Mouse (Mus musculus) olfactory bulb, adult 2 months (tissue): ENCODE results near the gene Prelp. TPM values are rescaled to one million over a fixed set of nuclear protein-coding genes. Genes with fewer than 3 reads are reported as not detected.

Experiments used
- H3K27ac ChIP-seq: fragments of 200-500 bp; 2 replicates; pipeline ENCODE4 v1.5.1; 2012; ENCODE audit warnings: low read depth, low read length; ENCODE audit not compliant: insufficient read depth
- H3K4me1 ChIP-seq: fragments of 200-500 bp; 2 replicates; pipeline ENCODE4 v1.6.1; 2012; ENCODE audit warnings: low read length; ENCODE audit not compliant: control insufficient read depth, insufficient read depth
- H3K4me3 ChIP-seq: fragments of 200-500 bp; 2 replicates; pipeline ENCODE4 v1.5.1; 2012; ENCODE audit warnings: mild to moderate bottlenecking, low read depth, low read length, moderate library complexity; ENCODE audit not compliant: insufficient read depth
- CTCF ChIP-seq: fragments of 200-500 bp; IDR thresholded peaks from 2 replicates; pipeline ENCODE4 v1.5.1; 2012; ENCODE audit warnings: low read depth, mild to moderate bottlenecking, low read length, moderate library complexity; ENCODE audit not compliant: insufficient read depth
- POLR2A ChIP-seq: fragments of 200-500 bp; IDR thresholded peaks from 2 replicates; pipeline ENCODE4 v1.6.1; 2012; ENCODE audit warnings: mild to moderate bottlenecking, low read depth, low read length, moderate library complexity; ENCODE audit not compliant: insufficient read depth
- WGBS: fragments of 180-500 bp; shearing (Covaris S2); methylation state at CpG from one replicate; pipeline ENCODE4 v1.1.7; 2018; 5-methylcytosine and 5-hydroxymethylcytosine counted together
- polyA plus RNA-seq: library from polyadenylated mRNA; stranded (reverse); fragments of >200 nt; gene quantifications from 2 replicates; pipeline ENCODE4 v1.2.4, GENCODE M21; 2012; ENCODE audit warnings: low replicate concordance; ENCODE audit not compliant: missing spikeins, insufficient read depth, insufficient read length

The Prelp gene
- polyA plus RNA-seq, 1 experiment = not detected

GRCm38 (mm10) chr1:133924141-133924875 lies 3.1 kb upstream of the Prelp start:
- 18% methylated on average over 7 of the region's 7 CpGs for WGBS
- TF ChIP-seq POLR2A (no peak), CTCF (peak; percentile 35; the same call in 1 of the 2 replicates)
- H3K4me1 ChIP-seq = peaks cover 7% of the 10 kb centered on the region; the same call in 1 of the 2 replicates
- H3K4me3 ChIP-seq = no peak overlapping the region
- H3K27ac ChIP-seq = no peak overlapping the region

- no peak overlapping the region for H3K4me3 ChIP-seq
- no peak for TF ChIP-seq CTCF
- TF ChIP-seq POLR2A = no peak
- peaks cover 7% of the 10 kb centered on the region; the same call in 1 of the 2 replicates for H3K4me1 ChIP-seq
- no peak overlapping the region for H3K27ac ChIP-seq
- 95% methylated on average over 5 of the region's 5 CpGs for WGBS
Observed at GRCm38 (mm10) chr1:133923071-133923470, 1.9 kb upstream of the Prelp start.

GRCm38 (mm10) chr1:133920876-133921275 lies 338 bp downstream of the Prelp start:
- peaks cover 16% of the 10 kb centered on the region for H3K4me1 ChIP-seq
- TF ChIP-seq CTCF (no peak), POLR2A (no peak)
- H3K4me3 ChIP-seq = no peak overlapping the region
- no peak overlapping the region for H3K27ac ChIP-seq
- WGBS = 36% methylated on average over 3 of the region's 3 CpGs

GRCm38 (mm10) chr1:133920401-133920800 lies 813 bp downstream of the Prelp start:
- 61% methylated on average over 3 of the region's 3 CpGs for WGBS
- Histone ChIP-seq H3K4me3 (no peak overlapping the region), H3K27ac (no peak overlapping the region), H3K4me1 (peaks cover 18% of the 10 kb centered on the region)
- TF ChIP-seq POLR2A (no peak), CTCF (no peak)

GRCm38 (mm10) chr1:133918088-133918470 lies 3.1 kb downstream of the Prelp start:
- 67% methylated on average over 6 of the region's 6 CpGs for WGBS
- TF ChIP-seq POLR2A (no peak), CTCF (no peak)
- H3K4me1 ChIP-seq = peaks cover 10% of the 10 kb centered on the region
- no peak overlapping the region for H3K4me3 ChIP-seq
- no peak overlapping the region for H3K27ac ChIP-seq

GRCm38 (mm10) chr1:133917456-133918087 lies 3.6 kb downstream of the Prelp start:
- WGBS = 67% methylated on average over 11 of the region's 11 CpGs
- Histone ChIP-seq H3K27ac (no peak overlapping the region), H3K4me3 (no peak overlapping the region), H3K4me1 (peaks cover 10% of the 10 kb centered on the region)
- TF ChIP-seq POLR2A (no peak), CTCF (no peak)

GRCm38 (mm10) chr1:133915723-133916355 lies 5.4 kb downstream of the Prelp start:
- Histone ChIP-seq H3K4me1 (peaks cover 19% of the 10 kb centered on the region), H3K27ac (no peak overlapping the region), H3K4me3 (no peak overlapping the region)
- WGBS = 32% methylated on average over 8 of the region's 8 CpGs
- no peak for TF ChIP-seq POLR2A
- no peak for TF ChIP-seq CTCF

GRCm38 (mm10) chr1:133915115-133915514 lies 6.1 kb downstream of the Prelp start:
- H3K4me3 ChIP-seq = no peak overlapping the region
- TF ChIP-seq POLR2A (no peak), CTCF (no peak)
- peaks cover 22% of the 10 kb centered on the region for H3K4me1 ChIP-seq
- 96% methylated on average over 13 of the region's 13 CpGs for WGBS
- no peak overlapping the region for H3K27ac ChIP-seq

GRCm38 (mm10) chr1:133913018-133913417 lies 8.2 kb downstream of the Prelp start:
- WGBS = 75% methylated on average over 6 of the region's 6 CpGs
- peaks cover 32% of the 10 kb centered on the region for H3K4me1 ChIP-seq
- TF ChIP-seq POLR2A = no peak
- no peak for TF ChIP-seq CTCF
- no peak overlapping the region for H3K27ac ChIP-seq
- no peak overlapping the region for H3K4me3 ChIP-seq
